Mouse (Mus musculus) heart, postnatal 36 days (tissue): ENCODE data around the gene Katnbl1. TPM values are rescaled to one million over a fixed set of nuclear protein-coding genes. Genes with fewer than 3 reads are reported as not detected.
"Not testable (repeated sequence)": the region's sequence is repeated elsewhere in the genome, so short reads cannot be mapped to it uniquely, and the experiment has no call there.

Experiments used
- DNase-seq, 2 experiments: peaks; one replicate each; pipeline ENCODE4 v3.0.0; 2021 to 2022
- intact Hi-C: fragments of 180-260 bp; cut with DNase I; formaldehyde crosslinking; loops from one replicate; pipeline ENCODE4 v1.15.1; 2025
- total RNA-seq, 2 experiments: library from RNA; stranded (reverse); gene quantifications; 2 replicates each; pipeline ENCODE4 v1.2.3; 2021

Katnbl1 gene
- total RNA-seq, 2 experiments from 2014 or later = 4.4 to 5.0 TPM

DNA sequence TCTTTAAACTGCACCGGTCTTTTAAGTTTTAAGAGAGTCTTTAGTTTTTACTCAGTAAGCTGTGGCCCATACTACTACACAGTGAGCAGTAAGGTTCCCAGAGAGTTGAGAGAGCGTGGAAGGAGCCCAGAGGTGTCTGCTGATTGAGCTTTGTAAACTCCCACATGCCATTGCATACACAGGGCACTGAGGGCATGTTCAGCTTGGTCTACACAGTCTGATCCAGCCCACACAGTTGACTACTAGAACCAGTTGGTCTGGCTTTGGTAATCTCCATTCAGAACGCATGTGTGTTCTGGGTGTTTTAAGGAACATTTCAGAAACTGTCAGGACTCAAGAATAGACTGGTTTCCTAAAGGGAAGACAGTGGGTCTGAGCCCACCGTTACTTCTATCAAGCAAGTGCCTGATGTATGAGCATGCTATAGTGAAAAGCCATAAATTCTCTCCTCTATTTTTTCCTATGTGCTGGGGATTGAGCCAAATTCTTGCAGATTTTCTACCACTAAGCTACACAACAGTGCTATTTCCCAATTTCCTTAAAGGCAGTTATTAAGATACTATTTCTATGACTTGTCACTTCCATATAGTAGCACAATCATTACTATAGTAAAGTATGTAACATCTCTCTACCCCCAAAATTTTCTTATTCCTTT lies 12.5 kb downstream of the Katnbl1 start:
- no peak for DNase-seq
- intact Hi-C loops = no loop called here

DNA sequence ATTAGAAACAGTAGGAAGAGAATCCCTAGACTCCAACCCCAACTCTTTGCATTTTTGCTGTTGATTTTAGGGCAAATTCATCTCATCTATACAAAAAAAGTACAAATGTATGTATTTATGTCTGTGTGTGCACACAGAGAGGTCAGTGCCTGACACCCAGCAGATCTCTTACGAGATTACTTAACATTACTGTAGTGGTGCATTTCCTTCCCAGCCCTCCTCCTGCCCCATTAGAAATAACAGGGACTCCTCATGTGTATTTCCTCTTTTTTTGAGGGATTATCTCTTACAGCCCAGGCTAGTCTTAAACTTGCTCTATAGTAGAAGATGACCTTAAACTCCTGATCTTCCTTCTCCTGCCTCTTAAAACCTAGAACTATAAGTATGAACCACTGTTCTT lies 13.7 kb downstream of the Katnbl1 start:
- intact Hi-C loops = no loop called here
- DNase-seq = no peak

DNA sequence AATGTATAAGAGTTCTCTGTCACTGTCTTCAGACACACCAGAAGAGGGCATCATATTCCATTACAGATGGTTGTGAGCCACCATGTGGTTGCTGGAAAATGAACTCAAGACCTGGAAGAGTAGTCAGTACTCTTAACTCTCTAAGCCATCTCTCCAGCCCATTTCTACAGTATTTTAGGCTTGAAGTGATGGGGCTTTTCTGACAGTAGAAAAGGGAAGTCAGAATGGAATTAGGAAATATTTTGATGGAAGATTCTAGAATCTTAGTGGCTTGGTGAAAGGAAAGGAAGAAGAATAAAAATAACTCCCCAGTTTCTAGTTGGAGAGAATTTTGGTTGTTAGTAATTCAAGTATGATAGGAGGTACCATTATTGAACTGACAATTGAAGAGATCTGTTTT lies 14.9 kb downstream of the Katnbl1 start:
- no peak for DNase-seq
- intact Hi-C loops = no loop called here

DNA sequence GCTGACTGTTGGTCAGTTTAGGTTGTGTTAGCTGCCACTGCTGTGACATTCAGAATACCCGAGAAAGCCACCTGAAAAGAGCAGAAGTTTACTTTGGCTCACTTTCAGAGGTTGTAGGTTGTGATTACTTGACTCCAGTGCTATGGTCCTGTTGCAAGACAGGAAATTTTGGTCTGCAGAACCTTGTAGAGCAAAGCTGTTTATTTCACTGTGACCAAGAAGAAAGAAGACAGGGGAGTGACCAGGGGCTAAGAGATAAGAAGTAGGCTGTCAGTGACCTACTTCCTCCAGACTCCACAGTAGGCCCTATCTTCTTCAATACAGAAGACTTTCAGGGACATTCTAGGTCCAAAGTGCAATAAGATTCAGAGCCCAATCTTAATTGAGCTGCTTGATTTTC lies 17.6 kb downstream of the Katnbl1 start:
- DNase-seq = no peak
- intact Hi-C loops = no loop called here

DNA sequence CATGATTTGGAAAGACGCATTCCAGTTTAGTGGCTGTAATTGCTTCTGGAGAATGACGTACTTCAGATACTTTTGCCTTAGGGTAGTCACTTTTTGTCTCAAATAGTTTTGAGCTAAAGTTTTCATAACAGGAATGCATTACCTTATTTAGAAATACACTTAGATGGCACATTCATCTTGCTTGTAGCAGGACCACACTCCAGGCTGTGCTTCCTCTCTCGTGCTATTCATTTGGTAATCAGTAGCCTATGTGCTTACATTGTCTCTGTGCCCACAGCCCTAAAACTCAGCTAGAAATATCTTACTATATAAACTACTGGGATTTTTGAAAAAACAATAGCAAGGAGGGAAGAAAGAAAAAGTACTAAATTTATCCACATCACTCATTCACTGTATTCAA lies 28.0 kb downstream of the Katnbl1 start:
- no peak for DNase-seq
- intact Hi-C loops = no loop called here

DNA sequence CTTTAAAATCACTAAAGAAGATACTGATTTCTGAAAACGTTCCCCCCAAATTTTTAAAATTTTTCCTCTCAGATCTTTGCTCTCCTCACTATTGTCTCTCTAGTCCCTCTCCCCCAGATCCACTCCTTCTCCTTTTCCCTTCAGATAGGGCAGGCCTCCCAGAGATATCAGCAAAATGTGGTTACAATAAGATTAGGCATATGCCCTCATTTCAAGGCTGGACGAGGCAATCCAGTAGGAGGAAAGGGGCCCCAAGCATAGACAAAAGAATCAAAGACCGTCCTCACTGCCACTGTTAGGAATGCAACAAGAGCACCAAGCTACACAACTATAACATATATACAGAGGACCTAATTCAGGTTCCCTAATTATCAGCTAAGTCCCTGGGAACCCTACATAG lies 46.3 kb downstream of the Katnbl1 start:
- intact Hi-C loops = no loop called here
- no peak for DNase-seq

DNA sequence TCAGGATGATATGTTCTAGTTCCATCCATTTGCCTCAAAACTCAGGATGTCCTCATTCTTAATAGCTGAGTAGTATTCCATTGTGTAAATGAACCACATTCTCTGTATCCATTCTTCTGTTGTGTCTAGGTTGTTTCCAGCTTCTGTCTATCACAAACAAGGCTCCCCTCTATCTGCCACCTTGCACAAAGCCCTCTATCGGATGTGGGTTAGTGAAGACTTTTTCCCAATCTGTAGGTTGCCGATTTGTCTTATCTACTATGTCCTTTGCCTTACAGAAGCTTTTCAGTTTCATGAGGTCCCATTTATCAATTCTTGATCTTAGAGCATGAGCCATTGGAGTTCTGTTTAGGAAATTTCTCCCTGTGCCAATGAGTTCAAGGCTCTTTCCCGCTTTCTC lies 49.5 kb downstream of the Katnbl1 start:
- DNase-seq, intact Hi-C loops: not testable (repeated sequence)

DNA sequence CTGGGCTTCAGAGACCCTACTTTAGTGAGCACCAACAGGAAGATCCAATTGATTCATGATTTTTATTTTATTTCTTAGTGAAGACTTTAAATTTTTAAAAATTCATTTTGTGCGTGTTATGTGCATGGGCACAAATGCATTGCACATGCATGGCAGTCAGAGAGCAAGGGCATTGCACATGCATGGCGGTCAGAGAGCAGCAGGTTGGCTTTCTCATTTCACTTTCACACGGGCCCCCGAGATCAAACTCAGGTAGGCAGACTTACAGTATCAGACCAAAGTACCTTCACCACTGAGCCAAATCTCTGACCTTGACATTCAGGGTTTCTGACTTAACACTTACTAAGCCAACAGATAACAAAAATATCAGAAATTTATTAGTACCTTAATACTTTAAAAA lies 50.7 kb downstream of the Katnbl1 start:
- intact Hi-C loops = no loop called here
- no peak for DNase-seq

DNA sequence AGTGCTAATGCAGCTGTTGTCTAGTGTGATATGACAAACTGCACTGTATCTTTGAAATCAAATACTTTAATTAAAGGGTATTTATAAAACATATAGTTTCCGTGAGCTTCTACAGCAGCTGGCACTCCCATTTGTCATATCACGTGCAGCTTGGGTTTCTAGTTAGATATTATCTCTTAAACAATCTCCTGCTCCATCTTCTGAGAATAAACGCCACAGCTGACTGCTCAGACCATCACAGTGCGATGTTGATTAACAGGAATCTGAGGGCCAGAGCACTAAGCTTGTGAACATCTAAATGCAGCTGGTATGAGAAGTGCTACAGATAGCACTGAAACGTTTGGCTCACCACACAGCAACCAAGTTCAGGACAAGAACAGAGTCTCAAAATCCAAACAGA lies 51.4 kb downstream of the Katnbl1 start:
- intact Hi-C loops = no loop called here
- DNase-seq = no peak

DNA sequence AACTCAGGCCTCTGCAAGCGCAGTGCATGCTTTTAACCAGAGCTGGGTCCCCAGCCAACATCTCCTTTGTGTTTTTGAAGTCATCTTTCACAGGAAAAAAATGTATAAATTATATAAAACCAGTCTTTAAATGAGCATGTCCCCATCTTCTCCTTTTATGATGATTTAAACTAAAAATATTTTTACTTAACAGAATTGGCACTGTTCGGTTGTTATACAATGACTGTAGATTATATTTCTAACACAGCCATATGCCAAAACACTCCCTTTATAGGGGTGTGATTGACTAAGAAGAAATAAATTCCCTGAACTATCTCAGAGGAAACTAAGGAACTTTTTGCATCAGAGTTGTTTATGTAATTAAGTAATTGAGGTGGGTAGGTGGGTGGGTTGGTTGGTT lies 53.5 kb downstream of the Katnbl1 start:
- DNase-seq = no peak
- intact Hi-C loops = no loop called here

DNA sequence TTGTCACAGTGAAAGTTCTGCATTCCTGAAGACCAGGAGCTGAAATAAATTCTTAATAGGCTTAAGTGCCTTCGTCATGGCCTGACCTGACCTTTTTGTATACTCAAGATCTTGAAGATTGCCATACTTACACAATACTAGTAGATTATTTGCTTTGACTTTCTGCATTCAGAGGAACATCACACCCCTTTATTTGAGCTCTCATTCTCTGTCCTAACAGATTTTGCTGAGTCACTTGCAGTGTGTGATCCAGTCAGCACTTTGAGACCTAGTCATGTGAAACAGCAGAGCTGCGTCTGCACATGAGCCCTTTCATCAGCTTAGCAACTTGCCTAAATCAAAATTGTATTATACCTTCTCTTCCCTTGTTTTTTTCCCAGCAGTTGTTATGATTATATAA lies 54.3 kb downstream of the Katnbl1 start:
- no peak for DNase-seq
- intact Hi-C loops = no loop called here

DNA sequence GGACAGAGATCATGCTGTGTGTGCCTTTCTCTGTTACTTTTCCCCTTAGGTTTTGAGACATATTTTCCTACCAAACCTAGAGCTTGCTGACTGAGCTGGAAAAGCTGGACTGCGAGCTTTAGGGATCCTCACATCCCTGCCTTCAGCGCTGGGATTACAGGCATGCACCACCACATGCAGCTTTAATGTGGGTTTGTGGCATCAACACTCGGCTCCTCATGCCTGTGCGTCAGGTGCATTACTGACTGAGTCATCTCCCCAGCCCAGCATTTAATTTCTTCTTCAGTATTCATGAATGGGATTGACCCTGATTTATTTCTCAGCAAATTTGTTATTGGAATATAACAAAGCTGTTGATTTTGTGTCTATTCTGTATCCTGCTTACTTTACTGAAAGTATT lies 57.3 kb downstream of the Katnbl1 start:
- intact Hi-C loops = no loop called here
- no peak for DNase-seq

DNA sequence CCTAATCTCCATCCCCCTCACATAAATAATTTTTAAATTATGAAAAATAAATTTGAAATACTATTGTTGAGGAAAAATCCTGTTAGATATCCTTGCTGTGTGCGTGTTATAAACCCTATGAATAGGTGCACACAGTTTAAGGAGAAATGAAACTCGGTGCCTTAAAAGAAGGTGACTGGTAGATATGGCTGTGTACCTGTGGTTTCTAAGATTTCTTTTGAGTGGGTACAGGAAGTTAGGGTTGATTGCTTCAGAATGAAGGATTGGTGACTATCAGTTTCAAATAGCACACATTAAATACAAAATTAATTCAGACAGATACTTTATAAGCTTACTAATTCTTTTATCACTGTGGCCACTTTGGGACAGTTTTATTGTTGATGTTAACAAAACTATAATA lies 58.6 kb downstream of the Katnbl1 start:
- intact Hi-C loops = no loop called here
- DNase-seq = no peak

DNA sequence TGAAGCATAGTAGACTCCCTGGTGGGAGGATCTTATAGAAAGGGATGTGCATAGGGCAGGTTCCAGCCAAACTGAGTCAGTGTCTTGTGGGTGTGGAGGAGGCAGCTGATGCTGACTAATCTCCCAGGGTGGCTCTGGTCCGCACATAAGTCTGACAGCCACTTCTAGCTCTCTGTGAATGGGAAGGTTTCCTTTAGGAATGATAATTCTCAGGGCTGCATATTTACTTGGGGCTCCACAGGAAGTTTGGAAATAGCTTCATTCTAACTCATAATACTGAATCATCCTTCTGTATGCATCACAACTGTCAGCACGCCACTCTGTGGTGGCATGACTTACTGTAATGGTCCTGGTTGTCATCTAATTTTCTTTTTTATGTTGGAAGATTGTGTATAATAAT lies 64.5 kb downstream of the Katnbl1 start:
- no peak for DNase-seq
- intact Hi-C loops = no loop called here

DNA sequence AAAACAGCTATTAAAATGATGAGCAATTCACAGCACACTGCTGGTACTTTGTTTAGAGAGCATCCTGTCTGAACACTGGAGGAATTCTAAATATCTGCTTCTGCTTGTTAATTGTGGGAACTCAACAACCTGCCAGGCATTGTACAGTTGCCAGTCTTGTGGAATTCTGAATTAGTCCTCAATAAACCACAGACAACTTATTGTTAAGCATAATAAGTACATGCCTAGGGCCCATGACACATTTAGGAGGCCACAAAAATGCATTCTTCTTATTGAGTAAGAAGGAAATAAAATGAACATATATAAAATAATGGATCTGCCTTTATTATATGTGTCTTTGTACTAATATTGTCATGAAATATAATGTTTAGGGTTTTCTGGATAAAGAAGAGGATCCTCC lies 66.5 kb downstream of the Katnbl1 start:
- DNase-seq = no peak
- intact Hi-C loops = loop anchor here (5.0 kb wide), 1 partner anchor 37 kb away; the partner anchor contains the start of gene Chrm5

DNA sequence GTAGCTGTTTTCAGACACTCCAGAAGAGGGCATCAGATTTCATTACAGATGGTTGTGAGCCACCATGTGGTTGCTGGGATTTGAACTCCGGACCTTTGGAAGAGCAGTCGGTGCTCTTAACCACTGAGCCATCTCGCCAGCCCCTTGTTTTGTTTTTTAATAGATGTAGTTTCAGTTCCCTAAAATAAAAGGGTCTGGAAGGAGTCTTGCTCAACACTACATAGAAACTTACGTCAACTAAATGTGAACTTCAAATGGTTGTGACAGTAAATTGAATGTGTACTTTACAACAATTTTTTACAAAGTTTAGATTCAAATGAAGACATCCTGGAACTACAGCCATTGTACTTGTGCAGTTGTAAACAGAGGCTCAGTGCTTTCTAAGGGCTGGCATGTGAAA lies 69.0 kb downstream of the Katnbl1 start:
- DNase-seq = not testable (repeated sequence)
- intact Hi-C loops = loop anchor here (5.0 kb wide), 1 partner anchor 34 kb away; the partner anchor contains the start of gene Chrm5

DNA sequence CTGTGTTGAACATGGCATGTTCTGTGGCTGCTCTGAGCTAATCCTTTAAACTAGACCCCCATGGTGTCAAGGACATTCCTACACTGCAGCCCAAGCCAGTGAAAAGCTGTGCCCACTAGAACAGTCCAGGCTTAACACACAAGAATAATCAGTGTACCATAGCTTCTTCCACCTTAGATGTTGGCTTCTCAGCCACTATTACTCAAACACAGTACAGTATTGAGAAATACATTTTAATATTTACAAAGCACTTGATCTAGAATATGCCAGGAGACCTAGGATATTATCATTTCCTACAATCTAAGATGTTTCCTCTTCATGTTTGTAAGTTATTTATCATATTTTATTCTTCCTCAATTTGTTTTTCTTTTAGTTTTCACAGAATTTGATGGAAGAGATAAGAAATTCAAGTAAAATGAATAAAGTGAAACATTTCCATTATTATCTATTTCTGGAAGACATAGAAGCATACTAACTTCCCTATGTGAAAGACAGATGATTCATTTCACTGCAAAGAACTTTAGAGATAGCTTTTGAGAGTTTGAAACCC lies 69.6 kb downstream of the Katnbl1 start:
- intact Hi-C loops = loop anchor here (1.0 to 5.0 kb wide), 2 partner anchors 34 to 70 kb away; partner anchors contain the start of gene Chrm5
- DNase-seq = no peak

DNA sequence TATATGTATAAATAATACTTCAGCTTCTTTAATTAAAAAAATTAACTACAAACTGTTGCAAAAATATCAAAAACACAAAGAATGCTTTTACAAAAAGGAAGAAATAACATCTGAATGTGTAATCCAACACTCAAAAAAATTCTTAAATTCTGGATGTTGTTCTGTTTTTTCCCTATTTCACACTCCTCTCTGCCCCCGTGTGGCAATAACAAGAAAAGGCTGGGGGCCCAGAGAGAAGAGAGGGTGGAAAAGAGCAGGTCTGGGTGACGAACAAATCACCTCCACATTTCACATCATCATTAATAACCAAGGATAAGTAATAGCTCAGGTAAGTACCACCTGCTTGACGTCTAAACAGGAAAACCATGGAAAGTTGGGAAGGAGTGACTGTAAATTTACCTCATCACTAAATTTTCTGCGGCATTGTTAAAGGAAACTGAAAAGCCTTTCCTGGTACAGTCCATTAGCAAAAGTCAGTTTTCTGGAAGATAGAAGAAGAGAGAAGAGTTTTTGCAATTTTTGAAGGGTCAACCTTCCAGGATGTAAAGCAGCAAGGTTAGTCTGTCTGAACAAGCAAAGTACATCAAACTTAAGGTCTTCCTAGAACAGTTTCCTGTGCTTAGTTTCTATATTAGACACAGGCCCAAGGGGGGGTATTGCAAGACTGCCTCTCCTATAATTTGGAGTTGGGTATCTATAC lies 70.7 kb downstream of the Katnbl1 start:
- peak in 1 of 2 experiments; percentile 16 for DNase-seq

DNA sequence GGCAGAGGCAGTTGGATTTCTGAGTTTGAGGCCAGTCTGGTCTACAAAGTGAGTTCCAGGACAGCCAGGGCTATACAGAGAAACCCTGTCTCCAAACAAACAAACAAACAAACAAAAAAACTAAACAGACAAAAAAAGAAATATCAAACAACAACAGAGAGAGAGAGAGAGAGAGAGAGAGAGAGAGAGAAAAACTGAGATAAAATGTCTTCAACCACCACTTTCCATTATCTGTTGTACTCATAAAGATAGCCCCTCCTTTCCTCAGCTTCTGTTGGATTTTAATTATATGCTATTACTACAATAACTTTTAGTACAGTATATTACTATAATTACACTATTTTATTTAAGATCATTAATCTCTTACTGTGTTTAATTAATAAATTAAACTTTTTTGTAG lies 73.5 kb downstream of the Katnbl1 start:
- DNase-seq, intact Hi-C loops: not testable (repeated sequence)

More for the DNA sequence above, 70.7 kb downstream of the Katnbl1 start:
- intact Hi-C loops = loop anchor here (1.0 to 5.0 kb wide), 2 partner anchors 33 to 71 kb away; partner anchors contain the start of gene Chrm5

DNA sequence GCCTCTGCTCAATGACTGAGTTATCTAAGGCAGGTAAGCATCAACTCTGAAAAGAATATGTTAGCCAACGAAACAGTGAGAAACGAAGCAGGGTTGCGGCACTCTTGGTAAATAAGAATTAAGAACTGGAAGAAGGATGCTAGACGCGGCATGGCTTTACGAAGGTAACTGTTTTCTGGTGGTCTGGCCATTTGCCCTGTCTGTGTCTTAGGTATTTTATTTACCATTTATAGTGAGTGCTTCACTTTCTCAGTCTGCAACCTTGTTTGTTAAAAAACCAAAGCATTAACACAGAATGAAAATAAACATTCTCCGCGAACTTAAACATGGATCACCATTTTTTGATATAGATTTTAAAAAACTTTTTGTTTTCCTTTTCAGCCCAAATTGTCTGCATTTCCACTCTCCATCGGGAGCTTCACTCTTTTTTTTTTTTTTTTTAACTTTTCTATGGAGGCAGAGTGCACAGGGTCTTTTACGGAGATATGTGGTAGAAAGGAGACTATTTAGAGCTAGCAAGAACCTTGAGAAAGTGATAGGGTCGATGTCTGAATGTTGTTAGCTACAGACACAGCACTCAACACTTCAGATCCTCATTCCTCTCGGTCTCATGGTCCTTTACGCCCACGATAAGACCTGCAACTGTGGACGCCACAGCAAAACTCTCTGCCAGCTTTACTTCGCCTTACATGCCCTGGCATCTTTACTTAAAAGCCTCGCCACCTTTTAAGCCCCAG lies 75.3 kb downstream of the Katnbl1 start:
- intact Hi-C loops = loop anchor here (2.0 kb wide), 4 partner anchors 37 to 191 kb away; partner anchors contain the start of genes Emc4 and Katnbl1
- DNase-seq = no peak
